Mouse (Mus musculus): ENCODE data around the gene Cbln3. TPM values are rescaled to one million over a fixed set of nuclear protein-coding genes. Genes with fewer than 3 reads are reported as not detected.

Gene Cbln3
- polyA plus RNA-seq, 1 experiment from 2014 or later = 0.52 TPM

GRCm38 (mm10) chr14:55897671-55898070 is 13.5 kb upstream of the Cbln3 start:
- Histone ChIP-seq H3K36me3 (peaks cover 47% of the 10 kb centered on the region), H3K4me2 (no peak overlapping the region), H3K9me3 (no peaks in the 10 kb centered on the region), H3K4me1 (replicated peaks) (peaks cover 19% of the 10 kb centered on the region), H3K9ac (no peak overlapping the region), H3K4me3 (no peak overlapping the region), H3K27me3 (no peaks in the 10 kb centered on the region), H3K27ac (replicated peaks) (no peak overlapping the region)
- no peak for ATAC-seq (ENCODE audit: low FRiP score, low read depth)
- WGBS = 95% methylated on average over 12 of the region's 12 CpGs

- ATAC-seq (ENCODE audit: low FRiP score, low read depth) = no peak
- Histone ChIP-seq H3K4me2 (peak overlapping the region; percentile 91; the same call in 1 of the 2 replicates), H3K9me3 (no peaks in the 10 kb centered on the region), H3K27ac (replicated peaks) (no peak overlapping the region), H3K27me3 (no peaks in the 10 kb centered on the region), H3K4me3 (no peak overlapping the region), H3K4me1 (replicated peaks) (peaks cover 23% of the 10 kb centered on the region), H3K36me3 (peaks cover 39% of the 10 kb centered on the region), H3K9ac (no peak overlapping the region)
- 85% methylated on average over 24 of the region's 24 CpGs for WGBS
These were observed 2.6 kb upstream of the Cbln3 start for GRCm38 (mm10) chr14:55886571-55887382.

GRCm38 (mm10) chr14:55885791-55886271 is 1.6 kb upstream of the Cbln3 start:
- H3K27me3 ChIP-seq = no peaks in the 10 kb centered on the region
- H3K4me2 ChIP-seq = peak overlapping the region; percentile 91
- H3K4me1 ChIP-seq (replicated peaks) = peaks cover 23% of the 10 kb centered on the region
- H3K36me3 ChIP-seq = peaks cover 33% of the 10 kb centered on the region
- H3K9me3 ChIP-seq = no peaks in the 10 kb centered on the region
- 14% methylated on average over 16 of the region's 16 CpGs for whole genome bisulfite sequencing
- peak overlapping the region; percentile 85; the same call in 1 of the 2 replicates for H3K27ac ChIP-seq (replicated peaks)
- peak overlapping the region; percentile 87 for H3K4me3 ChIP-seq
- peak overlapping the region; percentile 85 for H3K9ac ChIP-seq
- ATAC-seq (ENCODE audit: low FRiP score, low read depth) = no peak

- 1% methylated on average over 19 of the region's 30 CpGs for WGBS
- ATAC-seq (ENCODE audit: low FRiP score, low read depth) = peak; percentile 78
- H3K4me2 ChIP-seq = peak overlapping the region; percentile 91
These were observed 1.1 kb upstream of the Cbln3 start for GRCm38 (mm10) chr14:55885114-55885790.

GRCm38 (mm10) chr14:55884713-55885113 is 521 bp upstream of the Cbln3 start, which contains the start of gene Khnyn:
Khnyn (plus strand) TSS chr14:55884947.
- Histone ChIP-seq H3K4me1 (replicated peaks) (peaks cover 23% of the 10 kb centered on the region), H3K4me3 (peak within 1 kb of the TSS; percentile 87), H3K9ac (peak within 1 kb of the TSS; percentile 85), H3K9me3 (no peaks in the 10 kb centered on the region), H3K36me3 (peaks cover 24% of the 10 kb centered on the region), H3K27ac (replicated peaks) (peak within 1 kb of the TSS; percentile 85), H3K27me3 (no peaks in the 10 kb centered on the region), H3K4me2 (peak within 1 kb of the TSS; percentile 91)
- ATAC-seq (ENCODE audit: low FRiP score, low read depth) = peak; percentile 92
- 0% methylated on average over 29 of the region's 30 CpGs for WGBS

More at GRCm38 (mm10) chr14:55885114-55885790, 1.1 kb upstream of the Cbln3 start:
- Histone ChIP-seq H3K9me3 (no peaks in the 10 kb centered on the region), H3K36me3 (peaks cover 27% of the 10 kb centered on the region), H3K27me3 (no peaks in the 10 kb centered on the region), H3K27ac (replicated peaks) (peak overlapping the region; percentile 85), H3K4me3 (peak overlapping the region; percentile 87), H3K9ac (peak overlapping the region; percentile 85), H3K4me1 (replicated peaks) (peaks cover 23% of the 10 kb centered on the region)

GRCm38 (mm10) chr14:55883663-55884062 is 529 bp downstream of the Cbln3 start:
- Histone ChIP-seq H3K4me2 (peak overlapping the region; percentile 5; the same call in 1 of the 2 replicates), H3K4me3 (no peak overlapping the region), H3K27ac (replicated peaks) (peak overlapping the region; percentile 85; the same call in 1 of the 2 replicates), H3K4me1 (replicated peaks) (peaks cover 23% of the 10 kb centered on the region), H3K9me3 (no peaks in the 10 kb centered on the region), H3K36me3 (peaks cover 15% of the 10 kb centered on the region), H3K27me3 (no peaks in the 10 kb centered on the region), H3K9ac (no peak overlapping the region)
- WGBS = 94% methylated on average over 12 of the region's 12 CpGs
- ATAC-seq (ENCODE audit: low FRiP score, low read depth) = no peak

- Histone ChIP-seq H3K4me1 (replicated peaks) (peaks cover 23% of the 10 kb centered on the region), H3K4me2 (no peak overlapping the region), H3K27ac (replicated peaks) (no peak overlapping the region), H3K9ac (no peak overlapping the region), H3K36me3 (peaks cover 10% of the 10 kb centered on the region), H3K4me3 (no peak overlapping the region), H3K9me3 (no peaks in the 10 kb centered on the region), H3K27me3 (no peaks in the 10 kb centered on the region)
- ATAC-seq (ENCODE audit: low FRiP score, low read depth) = no peak
- WGBS = 94% methylated on average over 13 of the region's 13 CpGs
These were observed 987 bp downstream of the Cbln3 start for GRCm38 (mm10) chr14:55883149-55883661.

- Histone ChIP-seq H3K9ac (no peak overlapping the region), H3K36me3 (peaks cover under 1% of the 10 kb centered on the region), H3K9me3 (no peaks in the 10 kb centered on the region), H3K4me2 (no peak overlapping the region), H3K4me1 (replicated peaks) (peaks cover 23% of the 10 kb centered on the region), H3K27ac (replicated peaks) (no peak overlapping the region), H3K4me3 (no peak overlapping the region), H3K27me3 (no peaks in the 10 kb centered on the region)
- WGBS = 69% methylated on average over 6 of the region's 6 CpGs
- no peak for ATAC-seq (ENCODE audit: low FRiP score, low read depth)
These were observed 2.0 kb downstream of the Cbln3 start for GRCm38 (mm10) chr14:55882171-55882641.

- Histone ChIP-seq H3K9ac (no peak overlapping the region), H3K27ac (replicated peaks) (no peak overlapping the region), H3K4me1 (replicated peaks) (peaks cover 15% of the 10 kb centered on the region), H3K27me3 (no peaks in the 10 kb centered on the region), H3K36me3 (no peaks in the 10 kb centered on the region), H3K9me3 (no peaks in the 10 kb centered on the region), H3K4me3 (no peak overlapping the region), H3K4me2 (no peak overlapping the region)
- ATAC-seq (ENCODE audit: low FRiP score, low read depth) = no peak
- 81% methylated on average over 8 of the region's 8 CpGs for WGBS
These were observed 3.2 kb downstream of the Cbln3 start for GRCm38 (mm10) chr14:55880982-55881381.

- Histone ChIP-seq H3K27ac (replicated peaks) (no peak overlapping the region), H3K4me3 (no peak overlapping the region), H3K4me2 (no peak overlapping the region), H3K9ac (no peak overlapping the region), H3K9me3 (no peaks in the 10 kb centered on the region), H3K27me3 (no peaks in the 10 kb centered on the region), H3K36me3 (no peaks in the 10 kb centered on the region), H3K4me1 (replicated peaks) (peaks cover 8% of the 10 kb centered on the region)
- ATAC-seq (ENCODE audit: low FRiP score, low read depth) = no peak
- WGBS = 32% methylated on average over 1 of the region's 1 CpGs
These were observed 4.6 kb downstream of the Cbln3 start for GRCm38 (mm10) chr14:55879623-55880022.

- Histone ChIP-seq H3K4me3 (no peak overlapping the region), H3K4me2 (no peak overlapping the region), H3K27me3 (no peaks in the 10 kb centered on the region), H3K36me3 (no peaks in the 10 kb centered on the region), H3K9ac (no peak overlapping the region), H3K9me3 (no peaks in the 10 kb centered on the region), H3K4me1 (replicated peaks) (peaks cover 7% of the 10 kb centered on the region), H3K27ac (replicated peaks) (no peak overlapping the region)
- no peak for ATAC-seq (ENCODE audit: low FRiP score, low read depth)
- WGBS = 35% methylated on average over 7 of the region's 7 CpGs
These were observed 5.8 kb downstream of the Cbln3 start for GRCm38 (mm10) chr14:55878316-55878940.
